Mouse (Mus musculus): ENCODE results near the gene Twistnb. TPM values are rescaled to one million over a fixed set of nuclear protein-coding genes. Genes with fewer than 3 reads are reported as not detected.

Twistnb gene
- total and polyA plus RNA-seq, 2 experiments from 2014 or later, result 19.2 to 65.1 TPM

DNA sequence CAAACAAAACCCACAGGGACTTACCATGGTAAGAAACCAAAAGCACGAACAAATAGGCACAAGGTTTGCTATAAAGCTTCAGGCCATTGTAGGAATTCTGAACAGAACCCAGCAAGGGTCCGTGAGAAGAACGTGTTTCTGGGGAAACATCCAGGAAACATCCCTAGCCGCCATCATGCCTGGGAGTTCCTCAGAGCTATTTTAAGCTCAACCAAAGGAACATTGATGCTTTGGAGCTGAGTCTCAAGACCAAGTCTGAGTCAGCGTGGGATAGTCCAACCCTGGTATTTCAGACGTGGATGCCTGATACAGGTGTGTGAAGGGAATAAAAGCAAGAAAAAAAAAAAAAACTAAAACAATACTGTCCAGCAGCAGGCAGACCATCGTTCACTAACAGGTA lies 26.0 kb downstream of the Twistnb start:
- H3K27ac ChIP-seq, result no peak overlapping the region
- WGBS, result 62% methylated on average over 7 of the region's 7 CpGs
- DNase-seq (ENCODE audit: low spot score) (peak; percentile 4), ATAC-seq (no peak)
- H3K4me1 ChIP-seq (ENCODE audit: insufficient read depth, low read length), result no peaks in the 10 kb centered on the region
- no peaks in the 10 kb centered on the region for H3K36me3 ChIP-seq (ENCODE audit: insufficient read depth, low read length)
- no peak for TF ChIP-seq CTCF (IDR thresholded peaks at IDR 0.05; ENCODE audit: low read depth)
- H3K9ac ChIP-seq (replicated peaks; ENCODE audit: low read length), result no peak overlapping the region
- no peaks in the 10 kb centered on the region for H3K27me3 ChIP-seq (ENCODE audit: insufficient read depth, low read length)
- no peak overlapping the region for H3K4me3 ChIP-seq (ENCODE audit: low read length)
- no peak overlapping the region for H3K4me2 ChIP-seq (ENCODE audit: low read depth, low read length)
- no peaks in the 10 kb centered on the region for H3K9me3 ChIP-seq (ENCODE audit: low read length)

DNA sequence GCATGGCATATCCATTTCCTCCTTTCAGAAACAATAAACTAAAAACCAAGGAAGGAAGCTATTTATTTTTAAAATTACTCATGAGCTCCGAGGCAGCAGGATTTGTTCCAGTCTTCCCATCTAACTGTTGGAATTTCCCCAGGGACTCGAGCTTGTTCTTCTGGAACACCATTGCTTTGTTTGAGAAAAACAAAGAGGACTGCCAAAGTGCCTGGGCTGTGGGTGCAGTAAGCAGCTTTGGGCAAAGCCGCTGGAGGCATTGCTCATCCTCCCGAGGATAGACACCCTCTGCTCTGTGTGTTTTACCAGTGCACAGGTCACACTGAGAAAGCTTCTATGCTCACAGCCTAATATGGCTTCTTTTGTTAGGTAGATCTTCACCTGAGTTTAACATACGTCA lies 26.8 kb downstream of the Twistnb start:
- WGBS, result 18% methylated on average over 5 of the region's 5 CpGs
- ATAC-seq, result no peak
- no peaks in the 10 kb centered on the region for H3K4me1 ChIP-seq (ENCODE audit: insufficient read depth, low read length)
- no peak overlapping the region for H3K9ac ChIP-seq (replicated peaks; ENCODE audit: low read length)
- peak; percentile 32 for DNase-seq (ENCODE audit: low spot score)
- no peaks in the 10 kb centered on the region for H3K36me3 ChIP-seq (ENCODE audit: insufficient read depth, low read length)
- H3K4me2 ChIP-seq (ENCODE audit: low read depth, low read length), result no peak overlapping the region
- no peak for TF ChIP-seq CTCF (IDR thresholded peaks at IDR 0.05; ENCODE audit: low read depth)
- no peak overlapping the region for H3K4me3 ChIP-seq (ENCODE audit: low read length)
- H3K27ac ChIP-seq, result no peak overlapping the region
- H3K27me3 ChIP-seq (ENCODE audit: insufficient read depth, low read length), result no peaks in the 10 kb centered on the region
- no peaks in the 10 kb centered on the region for H3K9me3 ChIP-seq (ENCODE audit: low read length)

DNA sequence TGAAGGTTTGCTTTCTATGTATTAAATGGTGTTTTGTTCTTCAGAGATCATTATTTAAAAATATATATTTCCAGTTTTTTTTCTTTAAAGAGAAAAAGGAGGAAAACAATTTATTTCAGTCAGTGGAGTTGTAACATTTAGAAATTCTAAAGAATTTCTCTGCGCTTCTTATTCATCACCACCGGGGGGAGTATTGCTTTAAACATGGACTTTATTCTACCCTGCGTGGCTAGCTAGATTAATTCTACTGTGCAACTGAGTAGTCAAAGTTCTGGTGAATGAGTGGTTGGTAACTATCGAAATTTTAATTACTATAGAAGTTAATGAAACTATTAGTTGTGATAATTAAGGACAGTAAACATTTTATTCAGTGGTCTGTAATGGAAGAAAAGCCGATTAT lies 51.5 kb downstream of the Twistnb start:
- ATAC-seq (0 out of 2 replicates have a peak, but pooled peaks have one; percentile 29), DNase-seq (ENCODE audit: low spot score) (peak; percentile 75)
- H3K4me3 ChIP-seq (ENCODE audit: low read length), result no peak overlapping the region
- no peak overlapping the region for H3K9ac ChIP-seq (replicated peaks; ENCODE audit: low read length)
- H3K36me3 ChIP-seq (ENCODE audit: insufficient read depth, low read length), result no peaks in the 10 kb centered on the region
- no peaks in the 10 kb centered on the region for H3K27me3 ChIP-seq (ENCODE audit: insufficient read depth, low read length)
- 21% methylated on average over 5 of the region's 5 CpGs for WGBS
- H3K27ac ChIP-seq, result no peak overlapping the region
- H3K9me3 ChIP-seq (ENCODE audit: low read length), result no peaks in the 10 kb centered on the region
- no peaks in the 10 kb centered on the region for H3K4me1 ChIP-seq (ENCODE audit: insufficient read depth, low read length)
- peak; percentile 72 for TF ChIP-seq CTCF (IDR thresholded peaks at IDR 0.05; ENCODE audit: low read depth)
- H3K4me2 ChIP-seq (ENCODE audit: low read depth, low read length), result no peak overlapping the region

DNA sequence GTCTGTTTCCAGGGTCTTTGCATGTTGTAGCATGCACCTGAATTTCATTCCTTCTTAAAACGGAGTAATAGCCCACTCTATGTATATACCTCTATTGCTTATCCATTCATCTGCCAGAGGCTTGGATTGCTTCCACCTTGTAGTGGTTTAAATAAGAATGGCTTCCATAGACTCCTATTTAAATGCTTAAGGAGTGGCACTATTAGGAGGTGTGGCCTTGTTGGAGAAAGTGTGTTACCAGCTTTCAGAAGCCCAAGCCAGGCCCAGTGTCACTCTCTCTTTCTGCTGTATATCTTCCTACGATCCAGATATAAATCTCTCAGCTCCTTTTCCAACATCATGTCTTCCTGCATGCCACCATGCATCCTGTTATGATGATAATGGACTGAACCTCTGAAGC lies 53.5 kb downstream of the Twistnb start:
- H3K27me3 ChIP-seq (ENCODE audit: insufficient read depth, low read length), result no peaks in the 10 kb centered on the region
- H3K4me2 ChIP-seq (ENCODE audit: low read depth, low read length), result no peak overlapping the region
- no peak overlapping the region for H3K27ac ChIP-seq
- no peak overlapping the region for H3K4me3 ChIP-seq (ENCODE audit: low read length)
- H3K9me3 ChIP-seq (ENCODE audit: low read length), result no peaks in the 10 kb centered on the region
- H3K36me3 ChIP-seq (ENCODE audit: insufficient read depth, low read length), result no peaks in the 10 kb centered on the region
- no peaks in the 10 kb centered on the region for H3K4me1 ChIP-seq (ENCODE audit: insufficient read depth, low read length)
- DNase-seq (ENCODE audit: low spot score) (no peak), ATAC-seq (no peak)
- H3K9ac ChIP-seq (replicated peaks; ENCODE audit: low read length), result no peak overlapping the region
- 87% methylated on average over 2 of the region's 2 CpGs for WGBS
- TF ChIP-seq CTCF (IDR thresholded peaks at IDR 0.05; ENCODE audit: low read depth), result no peak

Other genes with a start within 250 kb of the Twistnb start
- not detected in 2 replicates for gene Efcab10, start 34.8 kb upstream of the Twistnb start, total RNA-seq (2014; rRNA removed)
- 7.5 and 8.8 TPM in 2 replicates for gene Efcab10, start 34.8 kb upstream of the Twistnb start, polyA plus RNA-seq (2015; fragmentation: Nextera tagmentation; extraction: Ambion mirVana)

Measured in hindbrain, postnatal 0 days (tissue).